Mouse (Mus musculus) embryo, embryonic 11.5 days (tissue): ENCODE data around the gene Prrt2.

Source experiments
- DNase-seq: peaks from one replicate; pipeline ENCODE4 v3.0.0-alpha.2; 2012; ENCODE audit warnings: low read depth, low spot score

Prrt2 gene

DNA sequence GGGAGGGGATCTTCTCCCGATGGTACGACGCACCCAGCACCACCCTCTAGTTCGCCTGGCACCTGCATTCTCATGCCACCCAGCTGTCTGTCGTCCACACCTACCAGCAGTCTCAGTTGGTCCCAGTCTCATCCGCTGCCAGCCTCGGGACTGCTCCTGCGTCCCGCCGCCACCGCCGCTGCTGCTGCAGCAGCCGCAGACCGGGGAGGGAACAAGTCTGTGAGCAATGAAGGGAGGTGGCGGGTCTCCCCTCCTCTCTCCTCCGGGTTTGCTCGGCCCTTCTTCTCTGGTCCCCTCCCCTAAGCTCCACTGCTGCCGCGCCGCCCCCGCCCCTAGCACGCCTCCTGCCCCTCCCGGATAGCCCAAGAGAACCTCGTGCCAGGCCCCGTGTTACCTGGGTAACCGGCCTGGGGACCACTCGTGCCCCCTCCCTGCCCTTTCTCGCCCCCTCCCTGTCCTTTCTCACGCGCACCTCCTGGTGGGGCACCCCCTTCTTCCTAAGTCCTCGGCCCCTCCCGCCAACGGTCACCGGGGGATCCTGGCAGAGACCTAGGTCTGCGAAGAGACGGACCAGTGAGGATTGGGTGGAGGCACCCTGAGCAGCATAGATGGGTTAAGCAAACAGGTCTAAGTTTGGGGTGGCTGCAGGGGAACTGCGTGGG lies at the start of gene Prrt2, which contains the start of gene Gm42742:
Gene Prrt2, minus strand, starts transcription at position 311 of the 662 bp plus-strand sequence.
Gene Gm42742, minus strand, starts transcription at position 197 of the 662 bp plus-strand sequence.
- DNase-seq = peak; percentile 41

DNA sequence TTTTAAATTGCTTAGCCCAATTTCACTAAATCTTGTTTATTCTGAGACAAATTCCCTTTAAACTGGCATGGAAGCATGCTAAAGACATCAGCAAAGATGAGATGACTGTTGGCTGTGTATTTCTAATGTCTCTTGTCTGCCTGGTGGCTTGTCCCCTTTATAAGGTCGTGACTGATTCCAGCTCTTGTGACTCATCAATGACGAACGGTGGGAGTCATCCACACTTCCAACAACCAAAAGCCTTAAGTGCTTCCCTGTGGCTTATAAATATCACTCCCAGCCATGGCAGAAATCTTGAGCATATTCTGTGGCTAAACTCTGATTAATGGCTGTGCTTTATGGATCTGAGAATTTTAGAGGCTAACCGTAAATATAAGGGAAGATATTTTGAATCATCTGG lies 45.3 kb upstream of the Prrt2 start:
- DNase-seq = no peak

DNA sequence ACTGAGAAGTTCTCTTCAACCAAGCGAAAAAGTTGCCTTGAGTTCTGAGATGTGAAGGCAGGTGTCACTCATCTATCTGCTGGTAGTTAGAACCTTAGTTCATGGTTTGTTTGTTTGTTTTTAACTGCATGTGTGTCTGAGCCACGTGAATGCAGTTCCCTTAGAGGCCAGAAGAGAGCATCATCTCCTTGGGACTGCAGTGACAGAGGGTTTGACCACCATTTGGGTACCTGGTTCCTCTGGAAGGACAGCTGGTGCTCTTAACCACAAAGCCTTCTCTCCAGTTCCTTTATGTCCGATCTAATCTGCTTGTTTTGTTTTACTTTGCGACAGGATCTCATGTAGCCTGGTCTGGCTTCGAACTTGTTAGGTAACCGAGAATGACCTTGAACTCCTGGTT lies 44.5 kb upstream of the Prrt2 start:
- DNase-seq = no peak

DNA sequence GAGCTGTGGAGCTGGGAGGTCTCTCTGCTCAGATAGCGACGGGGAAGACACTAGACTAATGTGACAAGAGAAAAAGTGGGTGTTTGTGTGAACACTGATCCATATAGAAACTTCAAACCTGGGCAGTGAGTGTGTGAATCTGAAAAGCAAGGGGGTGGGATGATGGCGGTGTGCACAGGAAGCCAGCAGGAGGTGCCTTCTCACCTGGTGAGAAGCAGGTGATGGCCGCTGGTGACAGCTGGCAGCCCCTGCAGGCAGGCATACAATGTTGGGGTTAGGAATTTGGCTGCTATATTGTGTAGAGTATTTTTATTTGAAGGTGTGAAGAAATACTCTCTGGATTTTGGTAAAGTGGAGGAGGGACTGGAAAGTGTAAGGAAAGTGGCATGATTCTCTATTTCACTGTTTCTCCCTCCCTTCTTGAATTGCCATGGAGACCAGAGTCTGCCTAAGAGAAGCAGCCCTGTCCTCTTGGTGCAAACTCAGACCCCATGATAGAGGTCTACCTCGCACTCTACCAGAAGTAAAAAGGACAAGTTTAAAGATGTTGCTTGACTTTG lies 34.1 kb upstream of the Prrt2 start:
- no peak for DNase-seq

- peak; percentile 81 for DNase-seq
Observed at GRCm38 (mm10) chr7:127041851-127042672, 21.1 kb upstream of the Prrt2 start, which contains the start of gene Kif22. Gene Kif22, minus strand, starts transcription at chr7:127042471.

GRCm38 (mm10) chr7:127031244-127031643 lies 10.2 kb upstream of the Prrt2 start:
- DNase-seq = no peak

GRCm38 (mm10) chr7:127030172-127030571 lies 9.2 kb upstream of the Prrt2 start:
- DNase-seq = no peak

DNA sequence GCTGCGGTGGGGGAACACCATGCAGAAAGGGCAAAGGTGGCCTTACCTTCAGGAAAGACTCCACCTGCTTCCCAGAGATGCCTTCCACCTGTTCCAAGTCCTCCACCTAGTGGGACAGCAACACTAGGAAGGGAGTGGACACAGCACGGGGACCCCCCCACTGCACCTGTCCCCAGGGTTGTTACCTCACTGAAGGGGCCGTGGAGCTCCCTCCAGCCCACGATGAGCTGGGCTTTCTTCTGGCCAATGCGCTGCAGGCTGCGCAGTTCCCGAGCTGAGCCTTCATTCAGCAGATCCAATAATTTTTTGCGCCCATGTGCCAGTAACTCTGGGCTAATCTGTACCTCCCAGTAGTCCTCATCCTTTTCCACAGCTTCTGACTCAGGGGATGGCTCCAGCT lies 6.9 kb upstream of the Prrt2 start:
- DNase-seq = no peak

GRCm38 (mm10) chr7:127026984-127027726 lies 6.1 kb upstream of the Prrt2 start, which contains the start of gene Maz:
Gene Maz, minus strand, starts transcription at chr7:127027037.
- peak; percentile 98 for DNase-seq

DNA sequence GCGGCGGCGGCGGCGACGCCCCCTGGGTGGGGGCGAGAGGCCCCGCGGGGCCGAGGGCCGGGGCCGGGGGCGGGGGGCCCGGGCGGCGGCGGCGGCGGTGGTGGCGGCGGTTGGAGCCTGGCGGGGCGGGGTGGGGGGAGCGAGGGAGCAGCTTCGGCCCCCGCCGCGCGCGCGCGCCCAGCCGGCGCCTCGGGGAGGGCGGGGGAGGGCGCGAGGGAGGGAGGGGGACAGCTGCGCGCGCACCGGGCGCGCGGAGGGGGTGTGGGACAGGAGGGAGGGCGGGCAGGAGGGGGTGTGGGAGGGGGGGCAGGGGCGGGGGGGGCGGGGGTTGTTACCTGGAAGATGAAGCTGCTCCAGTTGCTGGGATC lies 5.6 kb upstream of the Prrt2 start:
- no peak for DNase-seq

- DNase-seq = peak; percentile 59
Observed at GRCm38 (mm10) chr7:127026161-127026600, 5.2 kb upstream of the Prrt2 start.

DNA sequence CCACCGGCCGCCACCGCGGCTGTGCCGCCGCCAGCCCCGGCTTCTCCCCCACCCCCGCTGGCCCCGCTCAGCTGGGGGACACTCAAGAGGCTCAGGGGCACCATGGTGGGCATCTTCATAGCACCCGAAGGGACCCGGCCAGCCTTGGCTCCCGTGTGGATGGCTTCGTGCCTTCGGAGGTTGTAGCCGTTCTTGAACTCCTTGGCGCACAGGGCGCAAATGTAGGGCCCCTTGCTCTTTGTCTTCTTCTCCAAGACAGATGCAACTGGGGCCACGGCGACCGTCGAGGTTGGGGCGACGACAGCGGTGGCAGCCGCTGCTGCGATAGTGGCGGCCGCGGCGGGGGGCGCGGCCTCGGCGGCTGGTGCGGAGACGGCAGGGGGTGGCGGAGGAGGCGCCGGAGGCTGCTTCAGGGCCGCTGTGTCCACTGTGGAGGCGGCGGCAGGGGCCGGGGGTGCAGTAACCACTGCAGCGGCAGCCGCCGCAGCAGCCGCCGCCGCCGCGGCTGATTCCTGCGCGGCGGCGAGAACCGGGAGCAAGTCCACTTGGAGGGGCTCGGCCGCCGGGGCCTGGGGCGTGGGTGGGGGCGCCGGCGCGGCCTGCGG lies 4.6 kb upstream of the Prrt2 start:
- peak; percentile 14 for DNase-seq

DNA sequence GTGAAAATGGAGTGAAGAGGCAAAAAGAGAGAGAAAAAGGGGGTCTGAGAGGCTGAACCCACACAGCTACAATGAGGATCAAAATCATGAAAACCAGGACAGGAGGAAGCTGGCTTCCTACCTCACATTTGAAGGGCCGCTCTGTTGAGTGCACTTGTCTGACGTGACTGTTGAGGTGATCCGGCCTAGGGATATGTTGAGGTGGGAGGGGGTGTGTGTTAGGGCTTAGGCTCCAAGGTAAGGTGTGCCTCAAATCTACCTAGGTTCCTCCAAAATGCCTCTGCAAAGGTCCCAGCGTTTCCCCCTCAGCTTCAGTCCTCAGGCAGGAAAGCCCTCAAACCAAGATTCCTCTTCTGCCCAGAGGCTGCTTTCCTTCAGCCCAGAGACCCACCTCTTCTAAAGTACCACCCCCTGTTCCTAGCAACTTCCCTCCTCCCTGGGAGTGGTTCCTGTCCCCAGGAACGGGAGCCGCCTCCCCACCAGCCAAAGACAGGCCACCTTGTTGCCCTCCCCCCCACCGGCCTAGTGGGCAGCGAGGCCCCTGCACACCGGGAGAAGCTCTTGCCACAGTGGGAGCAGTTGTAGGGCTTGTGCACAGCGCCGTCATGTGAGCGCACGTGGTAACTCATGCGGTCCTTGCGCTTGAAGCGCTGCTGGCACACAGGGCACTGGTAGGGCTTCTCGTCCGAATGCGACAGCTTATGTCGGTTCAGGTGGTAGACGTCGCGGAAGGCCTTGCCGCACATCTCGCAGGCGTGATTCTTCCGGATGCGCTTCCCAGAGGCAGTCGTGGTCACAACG lies 3.9 kb upstream of the Prrt2 start:
- DNase-seq = peak; percentile 59

- no peak for DNase-seq
Observed at GRCm38 (mm10) chr7:127023896-127024690, 3.1 kb upstream of the Prrt2 start.

GRCm38 (mm10) chr7:127023272-127023691 lies 2.3 kb upstream of the Prrt2 start:
- no peak for DNase-seq

GRCm38 (mm10) chr7:127022528-127023271 lies 1.7 kb upstream of the Prrt2 start:
- DNase-seq = no peak

DNA sequence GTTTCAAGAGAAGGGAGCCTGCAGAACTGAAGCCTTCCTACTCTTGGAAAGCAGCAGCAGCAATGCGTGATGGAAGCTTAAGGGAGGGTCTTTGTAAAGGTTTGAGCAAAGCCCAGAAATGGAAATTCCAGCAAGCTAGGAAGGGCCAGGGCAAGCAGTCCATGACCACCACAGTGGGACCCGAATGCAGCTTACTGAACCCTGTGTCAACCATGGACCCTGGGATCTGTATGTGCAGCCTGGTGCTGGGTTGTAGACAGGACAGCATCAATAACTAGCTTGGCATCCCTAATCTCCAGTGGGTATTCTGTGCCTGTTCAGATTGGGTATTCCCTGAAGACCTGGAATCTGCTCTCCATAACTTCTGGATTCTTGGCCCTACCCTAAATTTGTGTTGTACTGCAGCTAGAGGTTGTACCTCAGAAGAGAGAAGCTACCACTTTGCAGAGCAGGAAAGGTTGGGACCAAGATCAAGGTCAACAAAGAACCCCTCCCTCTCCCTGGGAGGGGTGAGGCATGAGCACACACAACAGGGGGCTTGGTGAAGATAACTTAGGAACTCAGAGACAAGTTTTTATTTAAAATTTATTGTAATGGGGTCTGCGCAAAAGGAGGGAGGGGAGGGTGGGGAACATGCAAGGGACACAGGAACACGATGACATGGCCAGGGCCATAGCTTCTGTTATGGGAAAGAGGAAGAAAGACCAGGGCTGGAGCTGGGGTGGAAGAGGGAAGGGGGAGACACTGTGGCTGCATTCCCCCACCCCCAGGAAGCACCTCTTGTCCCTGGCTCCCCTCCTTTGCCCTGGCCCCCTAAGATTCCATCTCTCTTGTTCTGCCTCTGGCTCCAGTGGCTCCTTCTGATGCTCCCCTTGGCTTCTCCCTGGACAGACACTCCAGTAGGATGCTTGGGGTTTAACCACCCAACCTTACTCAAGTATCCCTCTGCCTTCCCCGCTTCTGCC lies 834 bp upstream of the Prrt2 start:
- no peak for DNase-seq

DNA sequence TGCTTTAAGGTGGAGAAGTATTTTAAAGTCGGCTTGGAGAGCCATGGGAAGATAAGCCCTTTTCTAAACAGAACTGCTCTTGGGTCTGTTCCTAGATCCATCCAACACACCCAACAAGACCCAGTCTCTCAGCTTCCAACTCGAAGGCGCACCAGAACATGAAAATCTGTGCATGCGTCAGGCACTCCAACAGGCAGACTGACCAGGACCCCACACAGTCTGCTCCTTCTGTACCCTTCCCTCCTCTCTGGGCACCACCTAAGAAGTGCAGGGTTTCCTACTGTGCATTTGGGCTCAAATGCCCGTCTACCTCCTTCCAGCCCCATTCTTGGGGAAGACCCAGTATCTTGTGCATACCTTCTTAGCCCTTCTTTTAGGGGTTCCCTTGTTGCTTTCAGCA lies 520 bp downstream of the Prrt2 start:
- DNase-seq = no peak
